Mouse (Mus musculus) olfactory bulb, adult 2 months (tissue): ENCODE results near the gene Plekha6. TPM values are rescaled to one million over a fixed set of nuclear protein-coding genes. Genes with fewer than 3 reads are reported as not detected.

Experiments
- H3K27ac ChIP-seq: fragments of 200-500 bp; 2 replicates; pipeline ENCODE4 v1.5.1; 2012; ENCODE audit warnings: low read depth, low read length; ENCODE audit not compliant: insufficient read depth
- H3K4me1 ChIP-seq: fragments of 200-500 bp; 2 replicates; pipeline ENCODE4 v1.6.1; 2012; ENCODE audit warnings: low read length; ENCODE audit not compliant: control insufficient read depth, insufficient read depth
- H3K4me3 ChIP-seq: fragments of 200-500 bp; 2 replicates; pipeline ENCODE4 v1.5.1; 2012; ENCODE audit warnings: mild to moderate bottlenecking, low read depth, low read length, moderate library complexity; ENCODE audit not compliant: insufficient read depth
- CTCF ChIP-seq: fragments of 200-500 bp; IDR thresholded peaks from 2 replicates; pipeline ENCODE4 v1.5.1; 2012; ENCODE audit warnings: low read depth, mild to moderate bottlenecking, low read length, moderate library complexity; ENCODE audit not compliant: insufficient read depth
- POLR2A ChIP-seq: fragments of 200-500 bp; IDR thresholded peaks from 2 replicates; pipeline ENCODE4 v1.6.1; 2012; ENCODE audit warnings: mild to moderate bottlenecking, low read depth, low read length, moderate library complexity; ENCODE audit not compliant: insufficient read depth
- WGBS: fragments of 180-500 bp; shearing (Covaris S2); methylation state at CpG from one replicate; pipeline ENCODE4 v1.1.7; 2018; 5-methylcytosine and 5-hydroxymethylcytosine counted together
- polyA plus RNA-seq: library from polyadenylated mRNA; stranded (reverse); fragments of >200 nt; gene quantifications from 2 replicates; pipeline ENCODE4 v1.2.4, GENCODE M21; 2012; ENCODE audit warnings: low replicate concordance; ENCODE audit not compliant: missing spikeins, insufficient read depth, insufficient read length

Gene Plekha6
- polyA plus RNA-seq, 1 experiment = not detected

DNA sequence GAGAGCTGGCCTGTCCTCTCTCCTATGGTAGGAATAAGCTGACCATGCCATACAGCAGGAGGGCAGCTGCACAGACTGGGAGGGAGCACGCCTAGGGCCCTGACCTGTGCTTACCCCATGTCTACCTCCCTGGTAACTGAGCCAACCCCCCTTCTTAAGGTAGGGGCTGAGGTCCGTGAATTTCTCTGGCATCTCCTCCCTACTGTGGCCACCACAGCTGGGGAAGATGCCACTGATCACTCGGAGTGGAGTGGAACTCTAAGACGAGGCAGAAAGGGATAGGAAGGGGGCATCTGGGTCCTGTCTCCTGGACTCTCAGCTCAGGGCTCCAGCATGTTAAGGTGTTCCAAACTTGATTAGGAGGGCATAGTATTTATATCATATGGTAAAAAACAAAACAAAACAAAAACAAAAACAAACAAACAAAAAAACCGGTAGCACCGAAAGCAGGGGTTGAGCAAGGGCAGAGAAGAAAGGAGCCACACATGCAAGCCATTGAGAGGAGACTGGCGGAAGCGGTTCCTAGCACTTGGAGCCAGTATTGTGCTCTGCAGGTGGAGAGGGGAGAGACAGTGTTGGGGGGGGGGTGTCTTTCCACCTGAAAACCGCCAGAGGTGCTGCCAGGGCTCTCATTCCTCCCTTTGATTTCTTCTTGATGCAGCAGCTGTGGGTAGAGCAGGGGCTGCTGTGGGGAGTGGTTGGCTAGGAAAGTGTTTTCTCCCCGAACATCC is 89.0 kb downstream of the Plekha6 start:
- H3K4me3 ChIP-seq = no peak overlapping the region
- WGBS = 81% methylated on average over 10 of the region's 10 CpGs
- H3K27ac ChIP-seq = no peak overlapping the region
- peaks cover 19% of the 10 kb centered on the region for H3K4me1 ChIP-seq
- no peak for TF ChIP-seq POLR2A
- TF ChIP-seq CTCF = no peak

DNA sequence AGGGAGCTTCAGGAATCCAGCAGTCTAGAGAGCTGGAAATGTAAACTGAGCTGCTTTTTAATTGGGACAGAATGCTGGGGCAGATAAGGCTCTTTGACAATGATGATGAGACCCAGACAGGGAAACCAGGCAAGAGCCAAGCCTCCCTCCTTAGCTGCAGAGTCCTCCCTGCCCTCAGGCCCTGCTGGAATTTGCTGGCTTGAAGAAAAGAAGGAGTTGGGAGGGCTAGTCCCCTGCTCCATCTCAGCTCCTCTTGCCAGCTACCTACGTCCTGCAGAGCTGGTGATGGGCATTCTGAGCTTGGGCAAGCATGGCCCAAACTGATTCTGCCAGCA is 89.5 kb downstream of the Plekha6 start:
- peaks cover 19% of the 10 kb centered on the region for H3K4me1 ChIP-seq
- H3K4me3 ChIP-seq = no peak overlapping the region
- no peak overlapping the region for H3K27ac ChIP-seq
- no peak for TF ChIP-seq CTCF
- TF ChIP-seq POLR2A = no peak
- WGBS = 73% methylated on average over 1 of the region's 1 CpGs

DNA sequence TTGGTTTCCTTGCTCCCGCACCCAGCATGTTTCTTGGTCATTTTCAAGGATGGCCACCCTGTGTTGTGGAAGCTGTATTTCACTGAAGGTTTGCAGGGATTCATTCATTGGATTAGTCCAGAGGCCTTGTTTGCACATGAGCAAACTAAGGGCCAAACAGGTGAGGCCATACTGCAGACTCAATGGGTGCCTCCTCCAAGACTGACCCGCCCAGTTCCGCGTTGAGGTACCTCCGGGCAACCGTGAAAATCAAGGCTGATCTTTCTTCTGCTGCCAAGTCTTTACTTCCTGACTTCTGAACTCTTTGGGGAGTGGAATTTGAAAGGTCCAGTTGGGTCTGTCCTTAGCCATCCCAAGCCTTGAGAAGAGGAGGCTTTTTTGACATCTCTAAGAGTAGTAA is 90.2 kb downstream of the Plekha6 start:
- WGBS = 85% methylated on average over 6 of the region's 6 CpGs
- TF ChIP-seq POLR2A (no peak), CTCF (no peak)
- H3K4me1 ChIP-seq = peaks cover 19% of the 10 kb centered on the region
- H3K27ac ChIP-seq = no peak overlapping the region
- no peak overlapping the region for H3K4me3 ChIP-seq

DNA sequence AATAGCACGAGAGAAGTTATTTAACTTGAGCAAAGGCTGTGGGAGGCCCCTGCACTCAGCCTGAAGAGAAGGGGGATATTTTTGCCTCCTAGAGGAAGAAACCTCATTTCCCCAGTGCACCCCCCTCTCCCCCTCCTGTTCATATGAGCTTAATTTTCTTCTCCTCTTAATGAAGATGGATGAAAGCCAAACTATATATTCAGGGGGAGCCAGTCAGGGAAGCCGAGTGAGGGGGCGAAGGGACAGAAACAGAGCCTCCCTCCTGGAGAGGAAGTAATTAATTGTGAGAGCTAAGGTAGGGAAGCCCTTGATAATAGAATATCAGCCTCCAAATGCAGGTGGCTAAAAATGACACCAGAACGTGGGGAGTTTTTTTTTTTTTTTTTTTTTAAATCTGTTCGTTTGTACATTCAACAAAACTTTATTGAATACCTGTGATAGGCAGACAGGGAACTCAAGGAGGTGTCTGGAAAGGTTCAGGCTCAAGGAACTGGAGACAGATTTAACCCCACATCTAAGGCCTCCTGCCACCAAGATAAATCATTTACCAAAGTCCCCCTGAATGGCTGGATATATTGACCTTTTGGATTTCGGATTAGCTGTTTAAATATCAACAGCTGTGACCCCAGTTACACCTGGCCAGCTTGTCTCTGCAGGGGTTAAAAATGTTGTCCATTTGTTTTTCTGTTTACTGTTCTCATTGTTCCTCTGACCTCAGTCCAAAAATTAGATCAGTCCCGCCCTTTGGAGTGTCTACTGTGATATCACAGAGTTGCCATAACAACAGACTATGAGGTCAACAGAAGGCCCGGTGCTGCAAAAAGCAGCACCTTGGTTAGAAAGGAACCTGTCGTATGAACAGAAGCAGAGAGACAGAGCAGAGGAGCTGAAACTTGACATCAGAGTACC is 91.1 kb downstream of the Plekha6 start:
- WGBS = 68% methylated on average over 9 of the region's 9 CpGs
- no peak overlapping the region for H3K27ac ChIP-seq
- H3K4me3 ChIP-seq = no peak overlapping the region
- peaks cover 19% of the 10 kb centered on the region for H3K4me1 ChIP-seq
- TF ChIP-seq CTCF (no peak), POLR2A (no peak)

DNA sequence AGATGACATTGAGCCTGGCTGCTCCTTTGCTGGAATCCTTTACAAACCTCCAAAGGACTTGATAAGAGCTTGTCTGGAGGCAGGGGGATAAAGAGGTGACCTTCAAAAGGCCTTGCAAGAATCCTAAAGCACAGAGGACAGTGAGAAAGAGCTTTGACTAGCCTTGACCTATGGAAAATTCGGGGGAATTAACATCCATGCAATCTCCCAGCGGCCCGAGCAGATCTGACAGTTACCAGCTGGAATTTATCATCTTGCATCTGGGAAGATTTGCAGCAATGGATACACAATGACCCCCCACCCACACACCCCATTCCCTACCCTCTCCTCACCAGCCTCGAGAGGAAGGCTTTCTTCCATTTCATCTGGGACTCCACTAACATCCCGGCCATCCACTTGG is 91.8 kb downstream of the Plekha6 start:
- Histone ChIP-seq H3K4me1 (peaks cover 17% of the 10 kb centered on the region), H3K4me3 (no peak overlapping the region), H3K27ac (no peak overlapping the region)
- TF ChIP-seq CTCF (no peak), POLR2A (no peak)
- WGBS = 88% methylated on average over 5 of the region's 5 CpGs

DNA sequence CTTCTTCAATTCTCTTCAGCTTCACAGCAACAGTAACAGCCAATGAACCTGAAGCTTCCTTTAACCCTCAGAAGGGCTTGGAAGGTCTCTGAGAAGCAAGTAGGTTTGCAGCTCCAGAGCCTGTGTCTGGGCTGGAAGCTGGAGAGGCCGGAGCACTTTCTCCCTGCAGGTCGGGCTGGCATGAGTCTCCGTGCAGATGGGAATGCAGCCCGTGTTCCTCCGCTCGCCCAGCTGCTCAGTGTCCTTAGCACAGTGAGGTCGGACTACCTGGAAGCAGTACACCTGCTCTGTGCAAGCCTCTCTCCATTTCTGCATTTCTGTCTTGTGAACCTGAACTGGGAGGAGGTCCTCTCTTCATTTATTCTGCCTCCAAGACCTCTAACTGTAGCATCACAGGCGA is 92.3 kb downstream of the Plekha6 start:
- peaks cover 14% of the 10 kb centered on the region for H3K4me1 ChIP-seq
- H3K27ac ChIP-seq = no peak overlapping the region
- no peak overlapping the region for H3K4me3 ChIP-seq
- TF ChIP-seq CTCF = no peak
- TF ChIP-seq POLR2A = no peak
- 86% methylated on average over 8 of the region's 8 CpGs for WGBS

DNA sequence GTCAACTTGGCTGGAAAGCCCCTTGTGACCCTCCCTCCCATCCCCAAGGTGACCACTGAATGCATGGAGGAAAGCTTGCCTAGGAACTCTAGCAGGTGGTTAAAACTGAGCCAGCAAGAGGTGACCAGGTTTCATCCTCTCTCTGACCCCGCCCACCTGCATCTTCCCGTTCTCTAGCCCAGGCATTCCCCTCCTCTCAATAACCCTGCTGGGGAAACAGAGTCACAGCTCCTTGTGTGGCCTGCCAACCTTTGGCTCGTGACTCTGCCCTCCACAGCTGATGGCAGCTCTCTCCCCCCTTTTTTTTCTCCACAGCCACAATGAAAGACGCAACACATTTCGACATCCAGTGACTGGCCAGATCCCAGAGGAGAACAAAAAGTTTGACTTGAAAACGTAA is 94.7 kb downstream of the Plekha6 start:
- no peak overlapping the region for H3K27ac ChIP-seq
- no peak overlapping the region for H3K4me3 ChIP-seq
- H3K4me1 ChIP-seq = peaks cover 6% of the 10 kb centered on the region
- 80% methylated on average over 6 of the region's 6 CpGs for WGBS
- TF ChIP-seq POLR2A = no peak
- TF ChIP-seq CTCF = no peak

DNA sequence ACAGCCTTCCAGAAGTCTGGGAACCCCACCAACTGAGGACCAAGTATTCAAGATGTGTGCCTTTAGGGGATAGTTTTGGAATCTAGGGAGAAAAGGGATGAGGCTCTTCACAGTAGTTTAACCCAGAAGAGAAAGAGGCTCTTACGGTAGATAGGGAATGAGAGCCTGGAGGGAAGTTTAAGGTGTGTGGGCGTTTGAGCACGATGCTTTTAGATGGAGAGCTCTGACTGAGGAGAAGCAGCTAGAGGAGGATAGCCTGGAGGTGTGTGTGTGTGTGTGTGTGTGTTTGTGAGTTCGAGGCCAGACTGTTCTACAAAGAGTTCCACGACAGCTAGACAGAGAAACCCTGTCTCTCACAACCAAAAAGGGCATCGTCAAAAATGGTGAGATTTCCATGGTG is 98.6 kb downstream of the Plekha6 start:
- 78% methylated on average over 6 of the region's 6 CpGs for WGBS
- Histone ChIP-seq H3K4me3 (no peak overlapping the region), H3K4me1 (peaks cover 3% of the 10 kb centered on the region), H3K27ac (no peak overlapping the region)
- no peak for TF ChIP-seq CTCF
- TF ChIP-seq POLR2A = no peak

DNA sequence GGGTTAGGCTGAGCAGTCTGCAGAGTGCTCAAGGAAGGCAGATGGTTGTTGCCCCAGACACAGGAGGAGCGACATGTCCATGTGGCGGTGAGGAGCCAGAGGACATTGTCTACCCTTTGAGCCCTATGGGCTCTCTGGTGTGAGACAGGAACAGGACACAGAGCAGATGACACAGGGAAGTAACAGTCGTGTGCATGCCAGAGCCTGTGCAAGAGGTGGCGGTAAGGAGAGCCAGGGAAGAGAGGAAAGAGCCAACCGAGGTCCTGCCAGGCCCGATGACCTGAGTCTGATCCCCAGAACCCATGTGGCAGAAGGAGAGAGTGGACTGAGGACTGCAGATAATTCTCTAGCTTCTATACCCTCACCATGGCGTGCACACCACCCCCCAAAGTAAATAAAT is 99.1 kb downstream of the Plekha6 start:
- Histone ChIP-seq H3K4me1 (peaks cover 8% of the 10 kb centered on the region), H3K27ac (no peak overlapping the region), H3K4me3 (no peak overlapping the region)
- TF ChIP-seq POLR2A = no peak
- no peak for TF ChIP-seq CTCF
- WGBS = 97% methylated on average over 7 of the region's 7 CpGs

DNA sequence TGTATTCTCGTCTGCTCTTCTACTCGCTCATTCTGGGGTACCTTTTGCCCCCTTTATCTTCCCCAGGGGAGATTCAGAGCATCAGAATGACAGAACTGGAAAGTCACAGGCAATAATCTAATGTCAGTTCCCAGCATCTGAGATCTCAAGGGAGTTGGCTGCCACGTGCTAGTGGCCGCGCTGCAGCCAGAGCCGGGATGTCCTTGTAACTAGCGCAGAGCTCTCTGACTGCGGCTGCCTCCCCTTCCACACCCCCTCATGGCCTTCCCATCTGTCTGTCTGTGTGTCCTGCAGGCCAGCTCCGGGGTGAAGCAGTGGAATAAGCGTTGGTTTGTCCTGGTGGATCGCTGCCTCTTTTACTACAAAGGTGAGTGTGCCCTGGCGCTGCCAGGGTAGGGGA is 100.4 kb downstream of the Plekha6 start:
- 92% methylated on average over 12 of the region's 12 CpGs for WGBS
- Histone ChIP-seq H3K27ac (no peak overlapping the region), H3K4me1 (peaks cover 12% of the 10 kb centered on the region), H3K4me3 (no peak overlapping the region)
- no peak for TF ChIP-seq CTCF
- TF ChIP-seq POLR2A = no peak
